Mouse (Mus musculus) NIH3T3 (cell line): ENCODE measurements at regions not wholly inside any gene's neighbourhood (a gene's known extent, or its start where the extent isn't known, plus 50 kb on each side); places are given as distances from the start of the nearest gene placed in this dataset.

ENCODE experiments used
- DNase-seq: peaks from one replicate; pipeline ENCODE4 v3.0.0-alpha.2; 2012; ENCODE audit warnings: low read depth

DNA sequence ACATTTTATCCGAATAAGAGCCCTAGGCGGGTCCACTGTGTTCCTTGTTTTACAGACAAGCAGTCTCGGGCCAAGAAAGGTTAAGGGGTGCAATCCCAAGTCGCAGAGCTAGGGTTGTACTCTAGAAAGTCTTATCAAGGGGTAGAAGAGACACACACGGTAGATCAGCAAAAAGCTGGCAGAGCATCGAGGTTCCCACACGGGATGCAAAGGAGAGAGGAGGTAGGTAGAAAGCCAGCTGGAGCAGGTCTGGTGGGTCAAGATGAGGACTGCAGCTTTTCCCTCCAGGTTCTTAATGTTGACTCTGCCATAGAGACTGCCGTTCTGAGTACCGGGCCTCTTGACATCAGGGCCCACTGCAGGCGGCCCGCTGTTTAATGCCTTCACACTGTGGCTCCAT is 463.3 kb downstream of the Cd83 start:
- no peak for DNase-seq

DNA sequence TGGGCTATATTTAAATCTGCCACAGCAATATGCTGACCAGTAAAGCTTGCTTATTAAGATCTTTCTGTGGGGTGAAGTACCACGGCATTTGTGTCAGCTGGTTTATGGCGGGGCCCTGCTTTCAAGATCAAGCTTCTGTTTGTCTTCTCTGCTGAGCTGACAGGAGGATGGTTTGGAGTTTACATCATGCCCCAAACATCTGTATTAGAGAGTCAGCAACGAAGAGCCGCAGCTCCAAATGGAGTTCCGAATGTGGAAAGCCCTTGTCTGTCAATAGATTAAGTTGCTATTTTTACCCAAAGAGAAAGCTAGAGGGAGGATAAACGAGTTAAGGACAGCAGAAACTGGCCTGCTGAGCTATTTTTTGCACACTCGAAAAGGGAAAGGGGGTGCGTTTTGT is 463.8 kb downstream of the Cd83 start:
- no peak for DNase-seq

DNA sequence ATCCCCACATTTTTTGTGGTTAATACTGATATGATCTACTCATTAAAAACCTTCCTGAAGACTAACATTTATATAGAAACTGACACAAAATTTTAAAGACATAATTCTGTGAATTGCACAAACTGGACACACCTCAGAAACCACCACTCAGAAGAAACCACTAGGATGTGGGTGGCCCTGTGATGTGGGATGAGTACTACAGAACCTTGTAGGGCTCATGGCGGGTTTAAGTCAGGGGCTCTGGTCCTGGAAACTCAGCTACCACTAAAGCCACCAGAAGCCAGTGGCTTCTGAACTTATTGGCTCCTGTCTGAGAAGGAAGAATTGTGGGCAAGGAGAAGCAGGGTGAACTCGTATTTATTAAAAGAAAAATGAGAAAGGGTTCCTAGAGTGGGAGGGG is 464.5 kb downstream of the Cd83 start:
- DNase-seq = no peak

DNA sequence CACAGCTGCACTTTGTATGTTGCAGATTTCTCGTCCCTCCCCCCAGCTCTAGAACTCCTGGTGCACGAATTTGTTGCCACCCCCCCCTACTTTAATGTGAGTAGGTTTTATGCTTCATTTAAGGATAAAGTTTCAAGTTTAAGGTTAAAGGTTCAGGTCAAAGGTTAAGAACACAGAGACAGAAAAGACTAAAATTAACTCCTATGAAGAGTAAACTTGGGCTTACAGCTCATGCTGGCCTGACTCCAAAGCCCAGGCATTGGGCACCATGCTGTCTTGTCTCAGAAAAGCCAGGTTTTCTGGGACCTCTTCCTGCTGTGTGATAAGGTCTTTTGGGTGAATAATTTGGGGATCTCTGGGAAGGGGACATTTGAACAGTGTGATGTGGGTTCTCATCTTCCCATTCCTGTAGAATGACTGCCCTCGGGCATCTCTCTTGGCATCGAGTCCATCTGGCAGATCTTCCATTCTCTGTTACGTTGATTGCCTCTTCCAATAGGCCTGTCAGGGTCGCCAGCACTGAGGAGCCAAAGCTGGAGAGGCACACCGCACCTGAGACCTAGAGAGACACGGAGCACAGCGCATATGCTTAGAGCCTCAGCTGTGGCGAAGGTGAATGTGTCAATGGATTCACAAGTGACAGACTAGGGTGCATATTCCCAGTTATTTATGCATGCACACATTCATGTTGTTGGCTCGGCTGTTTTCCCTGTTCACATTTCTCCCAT is 466.1 kb downstream of the Cd83 start:
- no peak for DNase-seq

DNA sequence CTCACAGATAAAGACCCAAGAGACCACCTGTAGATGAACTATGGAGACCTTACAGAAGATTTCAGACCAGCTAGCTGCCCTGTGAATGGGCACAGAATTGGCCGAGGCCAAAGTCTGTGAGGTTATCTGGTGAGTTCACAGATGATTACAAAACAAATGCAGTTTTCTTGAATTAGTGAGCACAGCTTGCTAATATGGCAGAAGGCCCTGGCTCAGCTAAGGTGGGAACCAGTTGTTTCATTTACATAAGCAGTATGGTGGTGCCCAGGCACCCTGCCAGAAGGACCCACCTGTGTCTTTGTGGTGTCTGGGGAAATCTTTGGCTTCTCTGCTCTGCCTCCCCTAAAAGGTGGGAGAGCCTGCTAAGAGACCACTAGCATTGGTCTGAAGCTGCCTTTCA is 466.9 kb downstream of the Cd83 start:
- DNase-seq = no peak

DNA sequence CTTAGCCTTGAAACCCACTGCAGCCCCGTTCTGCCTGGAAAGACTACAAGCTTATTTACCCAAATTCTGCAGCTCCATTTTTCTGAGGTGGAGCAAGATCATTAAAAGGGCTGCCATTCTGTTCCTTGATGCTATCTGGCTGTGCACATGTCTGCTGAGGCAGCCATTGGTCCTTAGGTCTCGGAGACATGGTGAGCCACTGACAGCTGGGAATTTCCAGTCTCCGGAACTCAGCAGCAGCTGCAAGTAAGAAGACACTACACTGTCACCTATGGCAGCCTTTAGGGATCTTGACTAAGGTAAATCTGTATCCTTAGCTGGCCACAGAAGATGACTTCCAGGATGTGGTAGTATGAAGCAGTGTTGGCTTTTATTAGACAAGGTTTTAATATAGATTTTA is 467.9 kb downstream of the Cd83 start:
- no peak for DNase-seq

DNA sequence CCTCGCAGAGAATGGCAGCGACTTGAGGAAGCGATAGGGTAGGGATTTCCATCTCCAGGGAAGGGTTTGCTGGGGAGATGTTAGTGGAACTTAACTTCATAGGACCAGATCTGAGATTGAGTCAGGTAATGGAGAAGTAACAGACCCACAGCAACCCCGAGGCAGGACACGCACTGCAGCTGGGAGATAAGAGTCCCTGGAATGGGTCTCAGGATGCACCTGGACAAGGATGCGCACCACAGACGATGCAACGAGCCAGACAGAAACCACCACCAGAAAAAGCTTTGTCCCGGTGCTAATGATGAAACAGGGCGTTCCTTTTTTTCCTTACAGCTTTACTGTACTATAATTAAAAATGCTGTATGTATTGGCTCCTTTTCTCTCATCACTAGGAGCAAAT is 470.9 kb upstream of the Jarid2 start:
- no peak for DNase-seq

DNA sequence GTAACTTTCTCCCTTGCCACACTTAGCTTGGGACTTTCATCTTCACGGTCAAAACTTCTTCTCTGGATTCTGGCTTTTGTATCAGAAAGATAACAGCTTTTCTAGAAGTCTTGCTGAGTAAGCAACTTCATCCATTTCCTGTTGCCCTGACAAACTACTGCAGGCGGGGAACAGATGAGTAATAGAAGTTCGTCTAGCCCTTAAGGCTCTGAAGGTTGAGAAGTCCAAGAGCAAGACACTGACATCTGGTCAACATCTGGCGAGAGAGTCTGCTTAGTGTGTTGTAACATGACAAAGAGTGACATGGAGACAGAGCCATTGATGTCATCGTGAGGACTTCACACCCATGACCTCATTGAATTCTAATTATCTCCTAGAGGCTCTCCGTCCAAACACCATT is 469.2 kb upstream of the Jarid2 start:
- DNase-seq = no peak

DNA sequence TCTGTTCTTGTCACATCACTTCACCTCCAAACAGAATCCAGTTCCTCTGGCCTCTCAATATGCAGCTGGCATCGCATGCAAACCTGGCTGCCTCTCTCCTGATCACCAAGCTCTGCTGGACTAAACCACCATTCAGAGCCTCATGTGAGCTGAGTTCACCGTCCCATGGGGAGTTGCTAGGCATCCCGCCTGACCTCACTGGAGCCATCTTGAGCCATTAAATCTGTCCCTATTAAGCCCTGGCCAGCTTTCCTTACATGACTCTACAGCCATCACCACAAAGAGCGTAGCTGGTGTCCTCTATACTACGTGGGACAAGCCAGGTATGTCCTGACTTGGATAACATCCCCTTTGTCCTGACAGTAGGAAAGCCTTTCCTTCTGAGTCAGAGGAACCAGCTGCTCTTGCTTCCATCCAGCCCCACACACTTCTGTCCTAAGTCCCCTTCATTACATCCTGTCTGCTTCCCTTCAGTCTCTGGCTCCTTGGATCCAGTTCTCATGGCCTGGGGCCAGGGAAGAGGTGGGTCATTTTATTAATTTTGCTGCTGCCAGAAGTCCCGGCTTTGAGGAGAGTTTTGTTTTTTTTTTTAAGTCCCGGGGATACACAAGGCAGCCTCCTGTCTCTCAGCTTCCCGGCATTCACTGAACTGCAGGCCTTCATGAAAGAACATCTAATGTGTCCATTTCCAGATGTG is 468.5 kb upstream of the Jarid2 start:
- no peak for DNase-seq

DNA sequence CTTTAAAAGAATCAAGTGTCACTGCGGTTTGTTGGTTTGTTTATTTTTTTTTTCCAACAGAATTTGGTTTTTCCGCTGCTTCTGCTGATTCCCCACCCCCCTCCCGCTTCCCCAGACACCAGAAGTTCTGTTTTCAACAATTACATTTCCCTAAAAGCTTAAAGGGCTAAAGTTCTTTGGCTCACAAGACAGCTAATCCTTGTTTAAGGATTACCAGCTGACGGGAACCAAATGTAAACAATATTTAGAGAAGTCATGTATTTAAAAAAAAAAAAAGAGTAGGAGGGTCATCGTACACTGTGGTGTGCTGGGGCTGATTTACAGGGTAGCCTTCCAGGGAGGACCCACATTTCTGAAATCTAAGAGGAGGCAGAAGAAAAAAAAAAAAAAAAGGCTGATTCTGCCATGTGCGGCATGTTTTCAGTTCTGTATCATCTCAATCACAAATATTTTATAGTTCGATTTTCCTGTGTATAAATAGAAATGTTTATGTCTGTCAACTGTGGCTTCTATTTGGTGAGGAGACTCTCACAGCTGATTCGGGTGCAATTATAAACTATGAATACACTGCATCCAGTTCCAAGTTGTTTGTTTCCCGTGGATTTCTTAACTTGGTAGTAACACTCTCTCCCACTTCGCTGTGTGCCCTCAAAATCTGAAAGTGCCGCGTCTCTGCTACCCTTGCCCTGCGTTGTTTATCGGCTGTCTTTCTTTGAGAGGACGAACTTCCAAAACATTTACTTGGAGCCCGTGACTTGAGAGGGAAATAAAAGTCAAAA is 456.3 kb upstream of the Jarid2 start:
- DNase-seq = no peak

DNA sequence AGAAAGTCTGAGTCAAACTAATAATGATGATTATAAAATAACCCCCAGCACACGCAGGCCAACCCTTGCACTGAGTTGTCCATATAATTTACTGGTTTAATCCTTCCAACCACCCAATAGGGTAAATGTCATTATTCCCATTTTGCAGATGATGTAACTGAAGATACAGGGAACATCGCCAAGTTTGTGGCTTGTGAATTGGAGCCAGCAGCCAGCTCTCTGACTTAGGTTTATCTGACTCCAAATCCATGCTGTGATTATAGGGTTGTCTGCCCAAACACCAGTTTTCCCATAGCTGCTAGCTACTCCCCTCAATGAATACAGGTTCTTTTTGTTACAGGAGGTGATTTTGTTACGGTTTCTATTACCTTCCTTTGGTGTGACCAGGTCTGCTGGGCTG is 451.3 kb upstream of the Jarid2 start:
- no peak for DNase-seq

DNA sequence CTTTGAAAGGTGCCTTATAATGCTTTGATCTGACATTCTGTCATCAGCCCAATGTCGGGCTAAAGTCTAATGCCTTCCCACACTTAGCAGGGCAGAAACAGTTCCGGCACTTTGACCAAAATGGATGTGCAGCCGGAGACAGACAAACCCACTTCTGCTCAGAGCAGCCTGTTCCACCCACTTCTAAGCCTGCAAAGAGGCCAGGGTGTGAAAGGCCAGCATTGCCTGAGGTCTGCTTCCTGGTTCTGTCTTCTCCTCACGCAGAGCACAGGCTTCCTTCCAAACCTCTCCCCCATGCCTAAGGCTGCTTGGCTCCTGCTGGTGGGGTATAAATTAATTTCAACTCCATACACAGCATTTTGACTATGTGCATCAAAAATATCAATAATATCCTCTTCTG is 450.2 kb upstream of the Jarid2 start:
- no peak for DNase-seq

DNA sequence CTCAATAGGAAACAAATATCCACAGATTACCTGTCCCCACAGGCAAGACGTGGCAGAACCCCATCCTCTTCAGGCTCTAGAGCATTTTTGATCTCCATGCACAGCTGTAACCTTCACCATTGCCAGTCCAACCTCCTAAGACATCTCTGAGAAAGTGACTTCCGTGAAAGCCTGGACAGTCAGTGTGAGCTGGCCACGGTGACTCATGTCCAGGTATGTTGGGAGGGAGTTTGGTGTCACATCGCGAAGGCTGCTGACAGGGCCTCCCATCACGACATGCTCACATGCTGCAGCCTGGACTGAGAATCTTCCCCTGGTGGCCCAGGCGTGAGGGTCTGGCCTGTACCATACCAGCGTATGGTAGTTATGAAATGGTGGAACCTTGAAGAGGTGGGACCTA is 449.0 kb upstream of the Jarid2 start:
- DNase-seq = no peak

DNA sequence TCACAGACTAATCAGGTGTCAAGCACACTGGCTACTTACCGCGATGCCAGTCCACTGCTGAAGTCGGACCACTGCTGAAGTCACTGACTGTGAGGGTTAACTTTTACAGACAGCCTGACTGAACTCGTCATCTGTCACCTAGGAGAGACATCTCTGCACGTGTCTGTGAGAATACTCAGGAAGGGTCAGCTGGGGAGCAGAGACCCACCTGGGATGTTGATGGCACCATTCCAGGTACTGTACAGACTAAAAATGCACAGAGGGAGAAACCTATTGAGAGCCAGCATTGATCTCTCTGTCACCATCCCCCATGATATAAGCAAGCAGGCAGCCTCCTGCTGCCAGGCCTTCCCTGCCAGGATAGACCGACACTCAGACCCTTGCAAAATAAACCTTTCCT is 447.5 kb upstream of the Jarid2 start:
- DNase-seq = no peak

DNA sequence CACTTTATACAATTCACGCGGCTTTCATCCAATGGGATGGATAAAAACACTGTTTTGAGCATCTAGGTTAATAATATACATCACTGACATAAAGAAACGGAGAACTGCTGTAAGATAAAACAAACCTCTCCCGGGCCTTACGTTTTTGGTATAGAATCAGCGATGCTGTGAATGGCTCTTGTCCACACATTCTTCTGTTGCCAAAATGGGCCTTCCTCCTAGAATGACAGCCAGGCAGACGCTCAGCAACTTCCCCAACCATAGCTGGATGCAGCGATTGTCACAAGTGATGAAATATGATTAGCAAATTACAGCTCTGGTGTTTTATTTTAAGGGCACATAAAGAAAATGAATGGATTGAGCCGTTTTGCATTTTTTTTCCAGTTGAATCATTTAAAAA is 447.0 kb upstream of the Jarid2 start:
- DNase-seq = no peak

DNA sequence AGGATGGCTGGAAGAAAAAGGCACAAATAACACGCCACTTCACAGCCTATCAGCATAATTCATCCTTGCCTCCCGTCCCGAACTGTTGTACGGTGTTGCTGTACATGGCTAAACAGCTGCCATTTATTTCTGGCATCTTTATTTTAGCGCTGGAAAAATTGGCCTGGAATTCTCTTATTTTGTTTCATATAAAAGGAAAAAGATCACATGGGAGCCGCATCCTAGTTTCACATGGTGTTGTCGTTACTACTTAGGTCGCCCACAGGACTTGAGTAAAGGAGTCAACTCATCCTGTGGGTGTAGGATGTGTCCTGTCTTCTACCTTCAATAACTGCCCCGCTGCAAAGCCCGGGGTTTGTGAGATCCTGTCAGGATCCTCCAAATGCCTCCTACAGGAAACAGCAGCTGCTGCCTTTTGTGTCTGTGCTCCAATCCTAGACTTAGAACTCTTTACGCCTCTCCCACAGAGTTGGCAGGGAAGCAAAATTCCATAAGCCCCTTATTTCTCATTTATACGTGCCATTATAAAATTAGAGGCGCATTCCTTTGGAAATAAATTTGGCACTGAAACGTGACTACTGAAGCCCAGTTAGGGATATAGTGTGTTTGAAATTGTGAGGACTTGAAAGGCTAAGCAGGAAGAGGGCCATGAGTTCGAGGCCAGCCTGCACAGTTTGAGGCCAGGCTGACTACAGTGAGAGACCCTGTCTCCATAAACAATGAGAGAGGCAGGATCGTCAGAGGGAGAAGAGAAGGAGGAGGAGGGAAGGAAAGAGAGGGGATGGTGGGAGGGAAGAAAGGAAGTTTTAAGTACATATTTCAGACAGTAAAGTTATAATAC is 446.3 kb upstream of the Jarid2 start:
- no peak for DNase-seq

DNA sequence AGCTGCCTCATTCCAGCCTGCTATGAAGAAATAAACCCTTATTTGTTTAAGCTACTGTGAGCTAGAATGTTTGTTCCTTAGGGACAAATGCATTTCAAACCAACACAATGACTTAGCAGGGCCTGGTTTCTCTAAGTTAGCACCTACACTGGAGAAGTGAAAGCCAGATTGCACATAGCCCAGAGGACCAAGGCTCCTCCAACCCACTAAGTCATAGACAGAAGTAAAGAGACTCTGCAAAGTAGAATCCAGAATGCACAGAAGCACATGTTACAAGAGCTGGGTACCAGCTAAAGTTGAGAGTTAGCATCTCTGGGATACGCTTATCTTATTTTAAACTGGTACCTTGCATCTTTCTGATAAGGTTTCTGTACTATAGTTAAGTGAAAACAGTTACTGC is 443.4 kb upstream of the Jarid2 start:
- DNase-seq = no peak

DNA sequence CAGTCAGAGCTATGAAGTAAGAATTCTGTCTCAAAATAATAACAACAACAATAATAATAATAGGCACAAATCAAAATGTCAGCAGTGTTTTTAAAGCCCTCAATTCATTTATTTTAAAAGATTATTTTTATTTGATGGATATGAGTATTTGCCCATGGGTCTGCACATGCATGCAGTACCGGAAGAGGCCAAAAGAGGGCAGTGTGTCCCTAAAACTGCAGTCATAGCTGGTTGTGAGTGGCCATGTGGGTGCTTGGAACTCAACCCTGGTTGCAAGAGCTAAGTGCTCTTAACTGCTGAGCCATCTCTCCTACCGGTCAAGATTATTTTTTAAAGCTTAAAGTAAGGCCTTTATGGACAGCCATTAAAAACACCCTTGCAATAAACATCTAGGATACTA is 439.1 kb upstream of the Jarid2 start:
- DNase-seq = no peak

DNA sequence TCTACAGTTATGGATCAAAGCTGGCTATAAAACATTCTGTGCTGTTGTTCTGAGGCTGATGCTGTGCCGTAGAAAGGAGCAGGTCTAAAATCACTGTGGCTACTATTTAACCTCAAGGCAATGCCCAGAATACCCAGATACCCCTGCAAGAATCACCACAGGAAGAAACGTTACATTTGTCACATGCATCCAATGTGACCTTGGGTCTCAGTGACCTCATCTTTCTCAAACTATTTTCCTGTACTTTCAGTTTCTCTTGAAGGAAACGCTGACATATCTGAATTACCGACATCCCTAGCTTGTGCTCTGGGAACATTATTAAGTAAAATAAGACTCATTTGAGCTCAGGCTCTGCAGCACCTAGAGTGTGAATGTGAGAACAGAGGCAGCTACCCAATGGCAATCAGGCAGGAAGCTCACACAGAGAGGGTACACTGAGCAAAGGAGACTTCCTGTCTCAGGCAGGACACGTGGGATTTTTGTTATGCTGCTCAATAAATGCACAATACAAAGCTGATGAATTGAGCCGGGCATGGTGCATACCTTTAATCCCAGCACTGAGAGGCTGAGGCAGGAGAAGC is 436.7 kb upstream of the Jarid2 start:
- no peak for DNase-seq

DNA sequence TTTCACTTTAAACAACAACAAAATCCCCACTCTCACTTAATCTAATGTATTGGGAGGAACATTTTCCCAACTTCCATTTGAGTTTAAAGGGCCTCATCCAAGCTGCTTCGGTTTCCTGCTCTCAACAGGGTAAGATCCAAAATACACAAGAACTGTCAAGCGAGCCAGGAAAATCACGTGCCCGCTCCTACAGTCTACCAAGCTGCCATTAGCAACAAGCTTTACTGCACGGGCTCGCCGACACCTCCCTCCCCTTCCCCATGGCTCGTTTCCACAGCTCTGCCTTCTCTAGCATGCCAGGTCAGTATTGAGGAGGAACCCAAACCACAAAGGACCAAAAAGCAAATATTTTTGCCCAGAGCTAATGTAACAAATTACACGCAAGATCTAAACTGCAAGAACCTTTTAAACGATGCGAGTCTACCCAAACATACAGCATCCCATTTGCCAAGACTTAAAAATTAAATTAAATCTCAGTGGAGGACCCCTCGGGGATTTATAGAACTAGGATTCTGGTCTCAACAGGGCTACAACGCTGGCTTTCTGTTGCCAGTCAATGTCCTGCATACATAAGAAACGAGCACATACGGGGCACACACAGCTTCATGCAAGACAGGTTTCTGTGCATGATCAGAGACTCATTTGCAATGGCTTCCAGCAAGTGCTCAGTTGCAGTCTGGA is 435.4 kb upstream of the Jarid2 start:
- DNase-seq = no peak

DNA sequence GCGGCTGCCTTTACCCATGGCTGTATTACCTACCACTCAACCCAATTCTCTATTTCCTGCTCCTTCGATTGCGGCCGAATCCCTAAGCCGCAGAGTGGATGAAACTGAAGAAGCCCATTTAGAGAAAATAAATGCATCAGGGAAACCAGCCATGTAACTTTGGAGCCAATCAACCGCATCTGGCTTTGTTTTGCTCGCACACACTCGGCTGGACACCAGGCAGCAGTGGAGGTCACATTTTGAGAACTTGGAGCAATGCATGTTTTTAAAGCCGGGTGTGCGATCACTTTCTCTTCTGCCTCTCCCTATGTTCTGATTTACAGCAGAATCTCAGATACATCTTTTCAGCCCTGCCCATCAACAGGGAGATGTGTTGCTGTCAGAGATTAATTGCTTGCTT is 433.7 kb upstream of the Jarid2 start:
- DNase-seq = no peak
